7 mouse cellular contexts compared by ENCODE assay signal in genomic region chr17:69382511-69383100, GRCm38 (mm10). TPM values are rescaled to one million over a fixed set of nuclear protein-coding genes. Genes with fewer than 3 reads are reported as not detected.
DNase-seq lines count a peak whose midpoint lies in the region; ATAC-seq and TF ChIP-seq lines count a peak whose summit lies in the region.

Gene Zbtb14 (plus strand): TSS chr17:69383050.

- TF ChIP-seq POLR2A in small intestine, adult 2 months (IDR thresholded peaks at IDR 0.05; ENCODE audit: low read depth, low read length): peak; percentile 57

- peaks cover 20% of the 10 kb centered on the region for H3K4me1 ChIP-seq in embryonic facial prominence, embryonic 10.5 days
- no peaks in the 10 kb centered on the region for H3K4me1 ChIP-seq in intestine, postnatal 0 days (replicated peaks; ENCODE audit: control insufficient read depth, insufficient read depth, low read length)
- H3K4me1 ChIP-seq in midbrain, embryonic 12.5 days: peaks cover 14% of the 10 kb centered on the region
- H3K4me1 ChIP-seq in small intestine, adult 2 months (ENCODE audit: control insufficient read depth, insufficient read depth, insufficient read length, low read length): peaks cover 11% of the 10 kb centered on the region; the same call in 1 of the 2 replicates

- peak within 1 kb of the TSS; percentile 89 for H3K4me3 ChIP-seq in embryonic facial prominence, embryonic 10.5 days
- peak within 1 kb of the TSS; percentile 82 for H3K4me3 ChIP-seq in intestine, postnatal 0 days (ENCODE audit: low read depth, low read length)
- H3K4me3 ChIP-seq in midbrain, embryonic 12.5 days: peak within 1 kb of the TSS; percentile 90
- peak within 1 kb of the TSS; percentile 90 for H3K4me3 ChIP-seq in small intestine, adult 2 months (ENCODE audit: low read depth, low read length)

- WGBS in embryonic facial prominence, embryonic 10.5 days: under 1% methylated on average over 65 of the region's 72 CpGs
- WGBS in intestine, postnatal 0 days: under 1% methylated on average over 43 of the region's 72 CpGs
- WGBS in midbrain, embryonic 12.5 days: under 1% methylated on average over 25 of the region's 72 CpGs
- WGBS in small intestine, adult 2 months: under 1% methylated on average over 63 of the region's 72 CpGs

- no peaks in the 10 kb centered on the region for H3K27me3 ChIP-seq in embryonic facial prominence, embryonic 10.5 days (replicated peaks; ENCODE audit: low read depth, poor library complexity, severe bottlenecking)
- H3K27me3 ChIP-seq in intestine, postnatal 0 days (replicated peaks; ENCODE audit: control insufficient read depth, insufficient read depth, low read length): no peaks in the 10 kb centered on the region
- no peaks in the 10 kb centered on the region for H3K27me3 ChIP-seq in midbrain, embryonic 12.5 days
- H3K27me3 ChIP-seq in small intestine, adult 2 months (ENCODE audit: control insufficient read depth, insufficient read depth, low read length): no peaks in the 10 kb centered on the region

- H3K27ac ChIP-seq in embryonic facial prominence, embryonic 10.5 days (replicated peaks): peak within 1 kb of the TSS; percentile 99
- peak within 1 kb of the TSS; percentile 99 for H3K27ac ChIP-seq in intestine, postnatal 0 days (ENCODE audit: low read depth, low read length)
- H3K27ac ChIP-seq in midbrain, embryonic 12.5 days (replicated peaks): peak within 1 kb of the TSS; percentile 99
- H3K27ac ChIP-seq in small intestine, adult 2 months (ENCODE audit: insufficient read depth, low read depth, low read length): peak within 1 kb of the TSS; percentile 94

- no peaks in the 10 kb centered on the region for H3K9me3 ChIP-seq in embryonic facial prominence, embryonic 10.5 days
- H3K9me3 ChIP-seq in intestine, postnatal 0 days (ENCODE audit: control insufficient read depth): no peaks in the 10 kb centered on the region
- no peaks in the 10 kb centered on the region for H3K9me3 ChIP-seq in midbrain, embryonic 12.5 days

- peak; percentile 56 for TF ChIP-seq CTCF in intestine, postnatal 0 days (IDR thresholded peaks at IDR 0.05; ENCODE audit: low read depth)
- TF ChIP-seq CTCF in small intestine, adult 2 months (IDR thresholded peaks at IDR 0.05; ENCODE audit: extremely low read depth, insufficient read length, insufficient replicate concordance, low read depth, low read length): no peak

- H3K9ac ChIP-seq in intestine, postnatal 0 days (ENCODE audit: low read depth, low read length): peak within 1 kb of the TSS; percentile 92
- H3K9ac ChIP-seq in midbrain, embryonic 12.5 days (replicated peaks): peak within 1 kb of the TSS; percentile 90

- peaks cover 17% of the 10 kb centered on the region for H3K36me3 ChIP-seq in embryonic facial prominence, embryonic 10.5 days (replicated peaks)
- H3K36me3 ChIP-seq in intestine, postnatal 0 days (ENCODE audit: control insufficient read depth, insufficient read depth): peaks cover 5% of the 10 kb centered on the region; the same call in 1 of the 2 replicates
- peaks cover 12% of the 10 kb centered on the region for H3K36me3 ChIP-seq in midbrain, embryonic 12.5 days
- peaks cover 5% of the 10 kb centered on the region for H3K36me3 ChIP-seq in small intestine, adult 2 months (ENCODE audit: control insufficient read depth, insufficient read depth, low read length)

- intact Hi-C loops in left cerebral cortex, postnatal 4 days (cut with DNase I): no loop called here

- H3K4me2 ChIP-seq in intestine, postnatal 0 days (replicated peaks; ENCODE audit: low read depth): peak within 1 kb of the TSS; percentile 82
- H3K4me2 ChIP-seq in midbrain, embryonic 12.5 days (replicated peaks): peak within 1 kb of the TSS; percentile 82

- peak; percentile 96 for DNase-seq in adrenal gland, postnatal 10 days
- DNase-seq in embryonic facial prominence, embryonic 10.5 days (ENCODE audit: low spot score): peak; percentile 97
- DNase-seq in gonadal fat pad, adult 2 months (ENCODE audit: low read depth): peak; percentile 55
- DNase-seq in left cerebral cortex, postnatal 4 days: peak; percentile 96

- peak; percentile 95 for ATAC-seq in intestine, postnatal 0 days
- ATAC-seq in midbrain, embryonic 12.5 days (ENCODE audit: low FRiP score, low read depth): peak; percentile 91

RNA-seq across cellular contexts. Expression of gene Zbtb14, which starts in this region (rescaled TPM):
- total RNA-seq in adrenal gland, postnatal 10 days (2021): 10 to 100 TPM; 14.0 to 19.1 TPM
- 30.5 and 31.2 TPM in 2 replicates for polyA plus RNA-seq in embryonic facial prominence, embryonic 10.5 days (2016; fragmentation: Nextera tagmentation; extraction: Ambion mirVana)
- polyA plus RNA-seq in gonadal fat pad, adult 2 months (2012; rRNA removed): 8.2 and 9.5 TPM in 2 replicates
- polyA plus RNA-seq in intestine, postnatal 0 days (2015; fragmentation: Nextera tagmentation; extraction: Ambion mirVana): 6.3 and 6.8 TPM in 2 replicates
- 10 to 100 TPM; 25.4 to 26.8 TPM for total RNA-seq in left cerebral cortex, postnatal 4 days (2021)
- 36.0 and 36.8 TPM in 2 replicates for polyA plus RNA-seq in midbrain, embryonic 12.5 days (2016; fragmentation: Nextera tagmentation; extraction: Ambion mirVana)
- 0.88 and 1.3 TPM in 2 replicates for polyA plus RNA-seq in small intestine, adult 2 months (2012; rRNA removed)

Comparison
In these comparisons a context has a peak if more than half of its experiments do, and no peak if none do; other contexts are left out.
1. Peak in every context shown above with its lines: DNase-seq, ATAC-seq, H3K4me3 ChIP-seq and H3K27ac ChIP-seq.